Mouse (Mus musculus): ENCODE data around the gene Ppp4r3b. TPM values are rescaled to one million over a fixed set of nuclear protein-coding genes. Genes with fewer than 3 reads are reported as not detected.

Gene Ppp4r3b
- polyA plus RNA-seq, 1 experiment: 42.5 TPM

DNA sequence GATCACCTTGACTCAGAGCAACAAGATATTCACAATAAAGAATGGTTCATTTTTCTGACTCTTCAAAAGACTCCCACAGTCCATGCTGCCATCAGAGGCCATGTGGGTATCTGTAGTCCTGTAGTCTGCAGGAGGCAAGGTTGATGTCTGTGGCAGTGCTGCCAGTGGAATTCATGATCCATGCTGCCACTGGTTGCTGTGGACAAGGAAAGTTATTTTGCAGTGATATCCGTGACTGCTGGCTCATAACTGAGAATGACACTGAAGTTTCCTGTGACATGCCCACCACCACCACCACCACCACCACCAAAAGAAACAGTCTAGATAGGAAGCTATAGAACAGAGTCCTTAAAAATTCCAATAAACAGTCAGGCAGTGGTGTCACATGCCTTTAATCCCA, 82.0 kb downstream of the Ppp4r3b start:
- Histone ChIP-seq H3K4me3 (ENCODE audit: insufficient read depth, low read length) (no peak overlapping the region), H3K27ac (ENCODE audit: insufficient read depth, low read depth, low read length) (no peak overlapping the region), H3K4me1 (ENCODE audit: control insufficient read depth, insufficient read depth, low read length) (no peaks in the 10 kb centered on the region)
- TF ChIP-seq CTCF (IDR thresholded peaks at IDR 0.05; ENCODE audit: low read depth, low read length): no peak

DNA sequence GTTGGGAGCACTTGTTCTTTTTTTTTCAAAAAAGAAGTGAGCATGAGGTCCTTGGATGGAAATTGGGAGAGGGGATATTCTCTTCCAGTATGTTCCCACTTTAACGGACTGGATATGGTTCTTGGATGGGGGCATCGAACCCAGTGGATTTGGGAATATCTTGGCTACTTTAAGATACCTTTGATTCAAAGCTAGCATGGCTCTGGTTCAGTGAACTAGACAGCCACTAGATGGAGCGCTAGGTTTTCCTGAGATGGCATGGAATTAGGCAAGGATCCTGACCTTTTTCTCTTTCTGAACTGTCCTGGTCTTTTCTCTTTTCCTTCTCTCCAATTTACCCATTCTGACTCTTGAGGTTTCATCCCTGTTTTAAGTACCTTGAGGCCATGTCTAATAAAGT, 95.1 kb downstream of the Ppp4r3b start:
- TF ChIP-seq POLR2A (IDR thresholded peaks at IDR 0.05; ENCODE audit: borderline replicate concordance, low read depth, low read length): no peak
- TF ChIP-seq CTCF (IDR thresholded peaks at IDR 0.05; ENCODE audit: low read depth, low read length): no peak

More for the DNA sequence above, 95.1 kb downstream of the Ppp4r3b start:
- Histone ChIP-seq H3K4me3 (ENCODE audit: insufficient read depth, low read length) (no peak overlapping the region), H3K4me1 (ENCODE audit: control insufficient read depth, insufficient read depth, low read length) (no peaks in the 10 kb centered on the region), H3K27ac (ENCODE audit: insufficient read depth, low read depth, low read length) (no peak overlapping the region)

Other genes starting within 250 kb of the Ppp4r3b start
- gene Pnpt1, start 42.1 kb upstream of the Ppp4r3b start, polyA plus RNA-seq (2012; ENCODE audit: insufficient read depth, insufficient read length, missing spikeins): 22.5 and 24.9 TPM in 2 replicates
- gene Cfap36, start 74.5 kb downstream of the Ppp4r3b start, polyA plus RNA-seq (2012; ENCODE audit: insufficient read depth, insufficient read length, missing spikeins): 23.5 and 23.6 TPM in 2 replicates
- gene Ccdc88a, start 200.8 kb downstream of the Ppp4r3b start, polyA plus RNA-seq (2012; ENCODE audit: insufficient read depth, insufficient read length, missing spikeins): 21.8 and 23.5 TPM in 2 replicates